Mouse (Mus musculus) forebrain, postnatal 0 days (tissue): ENCODE data around the gene Slc9a3. TPM values are rescaled to one million over a fixed set of nuclear protein-coding genes. Genes with fewer than 3 reads are reported as not detected.

ENCODE experiments used
- ATAC-seq: fragments of 200-750 bp; cut with Nextera tagmentation; 2 replicates; pipeline ENCODE4 v1.8.0; 2017; ENCODE audit warnings: mild to moderate bottlenecking, moderate library complexity
- DNase-seq: peaks from one replicate; pipeline ENCODE4 v3.0.0-alpha.2; 2015
- H3K27ac ChIP-seq: fragments of 300-500 bp; sonication (generic); 2 replicates; pipeline ENCODE4 v1.5.1; 2014; ENCODE audit warnings: low read depth, mild to moderate bottlenecking, antibody characterized with exemption, low read length, moderate library complexity, mixed read lengths
- H3K27me3 ChIP-seq: fragments of 300-500 bp; sonication (generic); 2 replicates; pipeline ENCODE4 v1.6.1; 2014; ENCODE audit warnings: mild to moderate bottlenecking, low read length, mixed read lengths; ENCODE audit not compliant: insufficient read depth
- H3K36me3 ChIP-seq: fragments of 300-500 bp; sonication (generic); 2 replicates; pipeline ENCODE4 v1.6.1; 2014; ENCODE audit warnings: mild to moderate bottlenecking, moderate library complexity; ENCODE audit not compliant: insufficient read depth
- H3K4me1 ChIP-seq: fragments of 300-500 bp; sonication (generic); 2 replicates; pipeline ENCODE4 v1.6.1; 2014; ENCODE audit warnings: antibody characterized with exemption; ENCODE audit not compliant: insufficient read depth
- H3K4me2 ChIP-seq: fragments of 300-500 bp; sonication (generic); 2 replicates; pipeline ENCODE4 v1.6.1; 2014; ENCODE audit warnings: low read depth, mild to moderate bottlenecking, moderate library complexity
- H3K4me3 ChIP-seq: fragments of 300-500 bp; sonication (generic); 2 replicates; pipeline ENCODE4 v1.5.1; 2014; ENCODE audit warnings: low read depth, low read length, mixed read lengths
- H3K9ac ChIP-seq: fragments of 300-500 bp; sonication (generic); 2 replicates; pipeline ENCODE4 v1.6.1; 2014; ENCODE audit warnings: mild to moderate bottlenecking
- H3K9me3 ChIP-seq: fragments of 300-500 bp; sonication (generic); 2 replicates; pipeline ENCODE4 v1.6.1; 2016; ENCODE audit warnings: low read length
- CTCF ChIP-seq: sonication (generic); IDR thresholded peaks from 2 replicates; pipeline ENCODE4 v1.5.1; 2016; ENCODE audit warnings: antibody characterized with exemption, control low read depth, low read depth
- WGBS: fragments of 180-500 bp; shearing (Covaris S2); extraction: QIAGEN DNeasy Blood & Tissue Kit; methylation state at CpG from one replicate; pipeline ENCODE4 v1.1.7; 2014; 5-methylcytosine and 5-hydroxymethylcytosine counted together
- polyA plus RNA-seq: library from polyadenylated mRNA; unstranded; fragments of >200 nt; fragmentation: Nextera tagmentation; extraction: Ambion mirVana; gene quantifications from 2 replicates; pipeline ENCODE4 v1.2.1, GENCODE M21; 2015
- total RNA-seq: library from RNA; depleted of rRNA; stranded (reverse); fragments of >200 nt; gene quantifications from 2 replicates; pipeline ENCODE4 v1.2.3, GENCODE M21; 2014; rRNA removed

The Slc9a3 gene
- total and polyA plus RNA-seq, 2 experiments from 2014 or later: 0.29 to 0.40 TPM

- Histone ChIP-seq H3K4me1 (no peaks in the 10 kb centered on the region), H3K4me3 (no peak overlapping the region), H3K27me3 (no peaks in the 10 kb centered on the region), H3K36me3 (no peaks in the 10 kb centered on the region), H3K9me3 (no peaks in the 10 kb centered on the region), H3K9ac (no peak overlapping the region), H3K4me2 (no peak overlapping the region), H3K27ac (no peak overlapping the region)
- ATAC-seq: no peak
- no peak for DNase-seq
- TF ChIP-seq CTCF: no peak
- 66% methylated on average over 3 of the region's 3 CpGs for WGBS
These were observed 97.2 kb downstream of the Slc9a3 start for GRCm38 (mm10) chr13:74218441-74218840.

Other genes starting within 250 kb of the Slc9a3 start
- gene Trip13, start 183.7 kb upstream of the Slc9a3 start, total RNA-seq: 3.8 and 4.3 TPM in 2 replicates
- gene Trip13, start 183.7 kb upstream of the Slc9a3 start, polyA plus RNA-seq: 9.6 and 10.6 TPM in 2 replicates
- 93.6 and 111 TPM in 2 replicates for gene Brd9, start 183.6 kb upstream of the Slc9a3 start, total RNA-seq
- gene Brd9, start 183.6 kb upstream of the Slc9a3 start, polyA plus RNA-seq: 68.1 and 75.0 TPM in 2 replicates
- not detected in 2 replicates for gene Zdhhc11, start 157.6 kb upstream of the Slc9a3 start, total RNA-seq
- not detected in 2 replicates for gene Zdhhc11, start 157.6 kb upstream of the Slc9a3 start, polyA plus RNA-seq
- 28.9 and 33.4 TPM in 2 replicates for gene Tppp, start 112.0 kb upstream of the Slc9a3 start, total RNA-seq
- 6.2 and 8.2 TPM in 2 replicates for gene Tppp, start 112.0 kb upstream of the Slc9a3 start, polyA plus RNA-seq
- gene Cep72, start 59.2 kb upstream of the Slc9a3 start, total RNA-seq: 6.7 and 7.1 TPM in 2 replicates
- gene Cep72, start 59.2 kb upstream of the Slc9a3 start, polyA plus RNA-seq: 6.0 and 8.8 TPM in 2 replicates
- 87.0 and 88.5 TPM in 2 replicates for gene Exoc3, start 87.3 kb downstream of the Slc9a3 start, total RNA-seq
- 88.1 and 98.5 TPM in 2 replicates for gene Exoc3, start 87.3 kb downstream of the Slc9a3 start, polyA plus RNA-seq
- gene Ahrr, start 170.9 kb downstream of the Slc9a3 start, total RNA-seq: 2.1 and 2.9 TPM in 2 replicates
- gene Ahrr, start 170.9 kb downstream of the Slc9a3 start, polyA plus RNA-seq: 0.64 and 0.80 TPM in 2 replicates
- 97.7 and 127 TPM in 2 replicates for gene Pdcd6, start 196.1 kb downstream of the Slc9a3 start, total RNA-seq
- gene Pdcd6, start 196.1 kb downstream of the Slc9a3 start, polyA plus RNA-seq: 143 TPM in 2 replicates
- gene Sdha, start 228.8 kb downstream of the Slc9a3 start, total RNA-seq: 91.5 and 166 TPM in 2 replicates
- gene Sdha, start 228.8 kb downstream of the Slc9a3 start, polyA plus RNA-seq: 157 and 179 TPM in 2 replicates
- gene Ccdc127, start 228.9 kb downstream of the Slc9a3 start, total RNA-seq: 22.2 and 34.2 TPM in 2 replicates
- gene Ccdc127, start 228.9 kb downstream of the Slc9a3 start, polyA plus RNA-seq: 35.1 and 39.8 TPM in 2 replicates
- not detected in 2 replicates for gene Lrrc14b, start 242.5 kb downstream of the Slc9a3 start, total RNA-seq
- gene Lrrc14b, start 242.5 kb downstream of the Slc9a3 start, polyA plus RNA-seq: not detected in 2 replicates